Mouse (Mus musculus) heart, postnatal 0 days (tissue): Measurements from ENCODE around the gene Coro1c.

Source experiments
- CTCF ChIP-seq: IDR thresholded peaks from 2 replicates; pipeline ENCODE4 v1.5.1; 2016; ENCODE audit warnings: antibody characterized with exemption, control low read depth, low read depth
- EP300 ChIP-seq: IDR thresholded peaks from 2 replicates; pipeline ENCODE4 v1.6.1; 2016; ENCODE audit warnings: antibody characterized with exemption, low read depth

- TF ChIP-seq EP300 (no peak), CTCF (no peak)
These were observed 44.6 kb downstream of the Coro1c start for GRCm38 (mm10) chr5:113863994-113864393.
